Mouse (Mus musculus) forebrain, embryonic 14.5 days (tissue): Measurements from ENCODE around the gene 1700042G07Rik. TPM values are rescaled to one million over a fixed set of nuclear protein-coding genes. Genes with fewer than 3 reads are reported as not detected.
"Not testable (repeated sequence)": the region's sequence is repeated elsewhere in the genome, so short reads cannot be mapped to it uniquely, and the experiment has no call there.

Source experiments
- ATAC-seq: fragments of 200-750 bp; cut with Nextera tagmentation; 2 replicates; pipeline ENCODE4 v1.8.0; 2017; ENCODE audit warnings: mild to moderate bottlenecking, moderate library complexity
- DNase-seq: peaks from one replicate; pipeline ENCODE4 v3.0.0-alpha.2; 2015; ENCODE audit warnings: low spot score
- H3K27ac ChIP-seq: fragments of 300-500 bp; sonication (generic); 2 replicates; pipeline ENCODE4 v1.5.1; 2014; ENCODE audit warnings: low read depth, mild to moderate bottlenecking, control low read depth, low read length, moderate library complexity
- H3K27me3 ChIP-seq: fragments of 300-500 bp; sonication (generic); replicated peaks from 2 replicates; pipeline ENCODE4 v1.6.1; 2014; ENCODE audit warnings: low read length, control low read depth, mixed read lengths; ENCODE audit not compliant: control insufficient read depth, insufficient read depth
- H3K36me3 ChIP-seq: fragments of 300-500 bp; sonication (generic); 2 replicates; pipeline ENCODE4 v1.6.1; 2014; ENCODE audit warnings: low read length, control low read depth; ENCODE audit not compliant: control insufficient read depth, insufficient read depth
- H3K4me1 ChIP-seq: fragments of 300-500 bp; sonication (generic); 2 replicates; pipeline ENCODE4 v1.6.1; 2014; ENCODE audit warnings: antibody characterized with exemption, low read length, control low read depth; ENCODE audit not compliant: control insufficient read depth, insufficient read depth
- H3K4me2 ChIP-seq: fragments of 300-500 bp; sonication (generic); 2 replicates; pipeline ENCODE4 v1.6.1; 2014; ENCODE audit warnings: mild to moderate bottlenecking, control low read depth, low read length
- H3K4me3 ChIP-seq: fragments of 300-500 bp; sonication (generic); 2 replicates; pipeline ENCODE4 v1.5.1; 2014; ENCODE audit warnings: low read depth, low read length, control low read depth
- H3K9ac ChIP-seq: fragments of 300-500 bp; sonication (generic); 2 replicates; pipeline ENCODE4 v1.6.1; 2014; ENCODE audit warnings: mild to moderate bottlenecking, low read length, control low read depth, moderate library complexity
- H3K9me3 ChIP-seq: fragments of 300-500 bp; sonication (generic); replicated peaks from 2 replicates; pipeline ENCODE4 v1.6.1; 2016; ENCODE audit warnings: low read length, control low read depth, mixed read lengths; ENCODE audit not compliant: control insufficient read depth
- WGBS: fragments of 180-500 bp; shearing (Covaris S2); extraction: QIAGEN DNeasy Blood & Tissue Kit; methylation state at CpG from one replicate; pipeline ENCODE4 v1.1.7; 2014; 5-methylcytosine and 5-hydroxymethylcytosine counted together
- polyA plus RNA-seq: library from polyadenylated mRNA; unstranded; fragments of >200 nt; fragmentation: Nextera tagmentation; extraction: Ambion mirVana; gene quantifications from 2 replicates; pipeline ENCODE4 v1.2.1, GENCODE M21; 2014

Gene 1700042G07Rik
- polyA plus RNA-seq, 1 experiment from 2014 or later: not detected

- DNase-seq: no peak
- H3K9ac ChIP-seq: no peak overlapping the region
Observed at GRCm38 (mm10) chr4:116215895-116216605, 42.9 kb downstream of the 1700042G07Rik start.

GRCm38 (mm10) chr4:116217046-116217445, 43.9 kb downstream of the 1700042G07Rik start:
- Histone ChIP-seq H3K4me1 (peaks cover 8% of the 10 kb centered on the region), H3K4me2 (no peak overlapping the region), H3K36me3 (no peaks in the 10 kb centered on the region), H3K27ac (no peak overlapping the region), H3K9ac (no peak overlapping the region), H3K27me3 (no peaks in the 10 kb centered on the region), H3K4me3 (no peak overlapping the region), H3K9me3 (no peaks in the 10 kb centered on the region)
- DNase-seq (peak; percentile 39), ATAC-seq (no peak)
- 45% methylated on average over 2 of the region's 2 CpGs for WGBS

More at GRCm38 (mm10) chr4:116215895-116216605, 42.9 kb downstream of the 1700042G07Rik start:
- no peaks in the 10 kb centered on the region for H3K36me3 ChIP-seq
- H3K27me3 ChIP-seq: no peaks in the 10 kb centered on the region
- ATAC-seq: no peak
- no peaks in the 10 kb centered on the region for H3K9me3 ChIP-seq
- H3K27ac ChIP-seq: no peak overlapping the region
- 80% methylated on average over 2 of the region's 2 CpGs for WGBS
- H3K4me3 ChIP-seq: no peak overlapping the region
- H3K4me2 ChIP-seq: no peak overlapping the region
- H3K4me1 ChIP-seq: peaks cover 8% of the 10 kb centered on the region

GRCm38 (mm10) chr4:116217661-116218060, 44.5 kb downstream of the 1700042G07Rik start:
- WGBS: 100% methylated on average over 1 of the region's 1 CpGs
- H3K27me3 ChIP-seq, H3K4me2 ChIP-seq, ATAC-seq, H3K27ac ChIP-seq, H3K36me3 ChIP-seq, H3K9me3 ChIP-seq, H3K4me3 ChIP-seq, H3K4me1 ChIP-seq, DNase-seq, H3K9ac ChIP-seq: not testable (repeated sequence)

DNA sequence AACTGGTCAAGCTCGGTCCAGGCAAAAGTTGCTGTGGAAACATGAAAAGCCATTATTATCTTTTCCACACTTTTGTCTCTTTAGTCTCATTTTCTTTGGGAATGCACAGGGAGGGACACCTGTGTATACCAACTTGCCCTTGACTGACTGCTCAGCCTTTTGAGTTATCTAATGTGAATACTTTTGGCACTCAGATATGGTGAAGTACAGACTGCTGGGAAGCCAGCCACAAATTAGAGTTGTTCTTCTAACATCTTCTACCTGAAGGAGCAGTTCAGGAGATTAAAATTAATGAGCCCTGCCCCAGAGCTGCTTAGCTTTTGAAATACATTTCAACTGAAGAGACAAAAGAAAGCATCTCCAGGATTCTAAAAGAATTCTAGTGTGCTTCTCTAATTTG, 45.9 kb downstream of the 1700042G07Rik start:
- Histone ChIP-seq H3K27me3 (no peaks in the 10 kb centered on the region), H3K9me3 (no peaks in the 10 kb centered on the region), H3K4me3 (no peak overlapping the region), H3K36me3 (no peaks in the 10 kb centered on the region), H3K9ac (no peak overlapping the region), H3K4me1 (peaks cover 8% of the 10 kb centered on the region), H3K27ac (no peak overlapping the region), H3K4me2 (no peak overlapping the region)
- DNase-seq (no peak), ATAC-seq (no peak)
- 61% methylated on average over 1 of the region's 1 CpGs for WGBS

DNA sequence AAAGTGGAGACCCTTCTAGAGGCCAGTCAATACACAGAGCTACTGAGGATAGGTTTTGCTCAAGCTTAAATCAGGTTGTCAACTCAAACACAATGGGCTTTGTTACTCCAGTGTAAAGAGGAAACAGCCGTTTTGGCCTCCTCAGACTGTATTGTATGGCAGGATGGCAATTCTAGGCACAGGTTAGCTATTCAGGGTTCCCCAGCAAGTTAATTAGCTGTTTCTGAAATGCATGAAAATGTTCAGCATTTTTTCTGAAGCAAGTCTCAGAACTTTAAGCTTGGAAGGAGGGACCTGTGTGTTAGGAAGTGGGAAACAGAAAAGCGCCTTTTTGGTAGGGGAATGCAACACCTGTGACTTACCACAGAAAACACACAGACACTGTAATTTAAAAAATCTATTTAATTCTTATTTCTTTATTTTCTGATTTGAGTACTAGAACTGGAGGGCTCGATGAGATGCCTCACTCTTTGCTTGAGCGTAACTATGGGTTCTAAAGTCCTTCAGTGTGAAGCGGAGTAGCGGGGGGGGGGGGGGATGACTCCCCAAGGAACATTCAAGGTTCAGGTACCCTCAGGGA, 47.0 kb downstream of the 1700042G07Rik start:
- Histone ChIP-seq H3K27me3 (no peaks in the 10 kb centered on the region), H3K9ac (peak overlapping the region; percentile 89), H3K9me3 (no peaks in the 10 kb centered on the region), H3K36me3 (no peaks in the 10 kb centered on the region), H3K4me3 (peak overlapping the region; percentile 73), H3K4me1 (peaks cover 9% of the 10 kb centered on the region), H3K27ac (peak overlapping the region; percentile 100), H3K4me2 (peak overlapping the region; percentile 64)
- peak; percentile 46 for DNase-seq
- WGBS: under 1% methylated on average over 6 of the region's 6 CpGs
- no peak for ATAC-seq

DNA sequence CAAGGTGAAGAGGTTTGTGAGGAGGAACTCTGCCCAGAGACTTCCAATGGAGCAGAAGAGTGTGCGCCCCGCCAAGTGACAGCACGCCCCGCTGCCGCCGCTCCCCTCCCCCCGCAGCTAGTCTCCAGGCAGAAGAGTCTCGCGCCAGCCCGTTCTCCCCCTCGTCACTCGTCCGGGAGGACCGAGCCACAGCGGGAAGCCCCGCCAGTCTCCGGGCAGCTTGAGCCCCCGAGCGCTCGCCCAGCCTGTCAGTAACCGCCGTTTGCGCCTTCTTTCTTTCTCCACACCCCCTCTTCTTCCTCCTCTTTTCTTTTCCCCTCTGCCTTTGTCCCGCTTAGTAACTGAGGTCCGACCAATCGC, 47.6 kb downstream of the 1700042G07Rik start:
- H3K36me3 ChIP-seq: no peaks in the 10 kb centered on the region
- peak overlapping the region; percentile 89 for H3K9ac ChIP-seq
- no peaks in the 10 kb centered on the region for H3K9me3 ChIP-seq
- H3K27me3 ChIP-seq: no peaks in the 10 kb centered on the region
- H3K4me2 ChIP-seq: peak overlapping the region; percentile 64
- H3K4me3 ChIP-seq: peak overlapping the region; percentile 73
- H3K4me1 ChIP-seq: peaks cover 10% of the 10 kb centered on the region
- WGBS: 2% methylated on average over 10 of the region's 26 CpGs
- DNase-seq (no peak), ATAC-seq (no peak)
- peak overlapping the region; percentile 100 for H3K27ac ChIP-seq

DNA sequence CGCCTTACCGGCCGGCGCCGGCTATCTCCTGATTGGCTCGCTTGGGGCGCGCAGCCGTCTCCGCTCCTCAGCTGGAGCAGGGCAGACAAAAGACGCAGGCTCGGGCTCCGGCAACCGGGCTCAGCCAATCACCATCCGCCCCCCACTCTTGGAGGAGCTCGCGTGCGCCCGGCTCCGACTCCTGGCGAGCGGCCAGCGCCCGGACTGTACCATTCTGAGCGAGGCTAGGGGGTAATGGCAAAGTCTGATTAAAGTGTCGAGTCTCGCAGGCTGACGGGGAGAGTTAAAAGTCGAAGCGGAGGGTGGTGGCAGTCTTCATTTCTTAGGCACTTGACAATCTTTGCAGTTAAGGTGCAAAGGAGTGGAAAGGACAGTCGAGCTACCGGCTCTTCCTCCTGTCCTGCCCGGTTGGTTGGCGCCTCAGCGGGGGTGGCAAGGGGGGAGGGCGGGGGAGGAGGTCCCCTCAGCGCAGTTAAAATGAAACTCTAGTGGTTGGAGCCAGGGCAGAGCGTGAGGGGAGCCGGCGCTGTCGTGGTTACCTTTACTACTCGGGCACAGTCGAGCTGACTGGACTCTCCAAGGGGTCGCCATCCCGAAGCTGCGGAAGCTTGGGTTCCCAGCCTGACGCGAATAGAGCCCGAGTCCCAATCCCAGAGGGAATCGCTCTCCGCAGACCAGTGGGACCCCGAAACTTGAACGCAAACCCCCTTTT, 48.1 kb downstream of the 1700042G07Rik start, which contains the start of gene Pik3r3:
Gene Pik3r3, plus strand, starts transcription at position 479 of the 712 bp plus-strand sequence.
- Histone ChIP-seq H3K27ac (peak within 1 kb of the TSS; percentile 100), H3K4me1 (peaks cover 10% of the 10 kb centered on the region), H3K9ac (peak within 1 kb of the TSS; percentile 98), H3K4me3 (peak within 1 kb of the TSS; percentile 73), H3K27me3 (no peaks in the 10 kb centered on the region), H3K36me3 (no peaks in the 10 kb centered on the region), H3K9me3 (no peaks in the 10 kb centered on the region), H3K4me2 (peak within 1 kb of the TSS; percentile 64)
- DNase-seq: peak; percentile 99
- ATAC-seq: peak; percentile 99
- under 1% methylated on average over 51 of the region's 53 CpGs for WGBS

DNA sequence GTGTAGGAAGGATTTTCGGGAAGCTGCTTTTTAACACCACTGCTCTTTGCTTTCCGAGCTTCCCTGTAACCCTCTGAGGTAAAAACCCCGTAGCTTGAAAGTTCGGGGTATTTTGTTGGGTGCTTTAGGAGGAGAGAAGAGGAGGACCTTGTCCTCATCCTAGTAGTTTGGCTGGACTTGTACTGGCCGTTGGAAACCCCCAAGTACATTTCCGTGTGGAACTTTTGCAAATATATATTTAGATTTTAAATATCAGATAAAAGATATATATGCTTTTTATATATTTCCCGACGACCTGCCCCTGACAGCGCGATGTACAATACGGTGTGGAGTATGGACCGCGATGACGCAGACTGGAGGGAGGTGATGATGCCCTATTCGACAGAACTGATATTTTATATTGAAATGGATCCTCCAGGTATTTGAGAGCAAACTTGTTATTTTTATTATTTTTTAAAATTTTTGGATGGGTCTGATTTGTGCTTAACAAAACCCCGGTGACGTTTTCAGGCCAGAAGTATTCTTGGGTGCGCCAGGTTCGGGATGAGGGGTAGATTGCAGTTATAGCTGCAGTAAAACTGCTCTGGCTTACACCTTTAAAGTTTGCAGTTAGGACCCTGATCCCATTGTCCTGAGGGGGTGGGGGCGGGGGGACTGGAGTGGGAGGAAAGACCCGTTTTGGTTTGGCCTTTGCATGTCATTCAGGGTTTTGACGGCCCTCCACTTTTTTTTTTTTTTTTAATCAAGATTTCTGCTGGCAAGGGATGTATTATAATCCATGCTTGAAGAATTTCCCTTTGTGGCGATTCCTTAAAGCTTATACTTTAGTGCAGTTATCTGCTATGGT, 49.0 kb downstream of the 1700042G07Rik start:
- peak overlapping the region; percentile 53 for H3K4me2 ChIP-seq
- H3K27ac ChIP-seq: peak overlapping the region; percentile 100
- H3K4me1 ChIP-seq: peaks cover 10% of the 10 kb centered on the region
- H3K9ac ChIP-seq: peak overlapping the region; percentile 98
- ATAC-seq (no peak), DNase-seq (peak; percentile 46)
- H3K9me3 ChIP-seq: no peaks in the 10 kb centered on the region
- no peaks in the 10 kb centered on the region for H3K27me3 ChIP-seq
- H3K36me3 ChIP-seq: no peaks in the 10 kb centered on the region
- WGBS: under 1% methylated on average over 23 of the region's 23 CpGs
- peak overlapping the region; percentile 73 for H3K4me3 ChIP-seq
